ENCODE assay signal across 14 mouse cellular contexts in the genomic region with DNA sequence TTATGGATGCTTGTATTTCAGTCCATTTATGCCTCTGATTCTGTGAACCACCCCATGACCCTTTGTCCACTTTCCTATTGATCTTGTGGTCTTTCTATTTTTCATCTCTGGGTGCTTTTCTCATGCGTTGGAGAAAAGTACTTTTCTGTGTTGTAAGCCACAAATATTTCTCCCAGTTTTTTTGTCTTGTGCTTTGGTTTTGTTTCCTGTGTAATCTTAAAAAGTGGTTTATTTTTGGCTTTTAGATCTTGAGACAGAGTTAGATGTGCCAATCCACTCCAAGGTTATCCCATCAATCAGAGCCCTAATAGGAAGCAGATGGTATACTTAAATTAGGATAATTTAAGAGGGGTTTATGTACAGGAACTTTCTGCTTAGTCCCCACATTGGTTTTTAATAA.
"Had no signal": no experiment of that assay in that cellular context is flagged by ENCODE, and none has a peak within 500 bp of the region (broad histone marks: within the 10 kb centered on the region; RNA-seq: fewer than 3 reads in every experiment).

No protein-coding gene starts in this region.

- ATAC-seq: liver, postnatal 0 days had no signal

- H3K9ac ChIP-seq: limb, embryonic 12.5 days; limb, embryonic 15.5 days; liver, embryonic 14.5 days; liver, postnatal 0 days; lung, embryonic 15.5 days had no signal

- H3K4me2 ChIP-seq: limb, embryonic 12.5 days; limb, embryonic 15.5 days; liver, embryonic 11.5 days; lung, embryonic 15.5 days; midbrain, embryonic 11.5 days had no signal

- H3K4me3 ChIP-seq: layer of hippocampus, adult 2 months; limb, embryonic 12.5 days; limb, embryonic 15.5 days; lung, embryonic 15.5 days had no signal

- DNase-seq: layer of hippocampus, adult 9-11 months; liver, postnatal 0 days; lung, postnatal 14 days; lung, postnatal 4 days; midbrain, embryonic 14.5 days; thymus, adult 18-20 months; thymus, postnatal 36 days had no signal

- H3K27ac ChIP-seq: layer of hippocampus, adult 2 months; limb, embryonic 12.5 days; limb, embryonic 15.5 days; liver, embryonic 14.5 days; lung, embryonic 15.5 days had no signal

- H3K36me3 ChIP-seq: limb, embryonic 12.5 days; limb, embryonic 15.5 days; lung, embryonic 15.5 days had no signal

- H3K27me3 ChIP-seq: limb, embryonic 12.5 days; limb, embryonic 15.5 days; lung, embryonic 15.5 days had no signal

- H3K9me3 ChIP-seq: limb, embryonic 12.5 days; limb, embryonic 15.5 days; lung, embryonic 15.5 days had no signal
